Mouse (Mus musculus) embryonic fibroblast, embryonic 13.5 days (primary cell): ENCODE results near the gene Pkd1l3. TPM values are rescaled to one million over a fixed set of nuclear protein-coding genes. Genes with fewer than 3 reads are reported as not detected.

Source experiments
- H3K27ac ChIP-seq: 2 replicates; pipeline ENCODE4 v1.5.1; 2012; ENCODE audit warnings: low read length, control low read depth, inconsistent platforms; ENCODE audit not compliant: insufficient read depth
- H3K4me1 ChIP-seq: 2 replicates; pipeline ENCODE4 v1.6.1; 2011; ENCODE audit warnings: low read length; ENCODE audit not compliant: control insufficient read depth, insufficient read depth
- H3K4me3 ChIP-seq: 2 replicates; pipeline ENCODE4 v1.5.1; 2011; ENCODE audit warnings: mild to moderate bottlenecking, control low read depth, low read length; ENCODE audit not compliant: insufficient read depth
- CTCF ChIP-seq: IDR thresholded peaks from 2 replicates; pipeline ENCODE4 v1.5.1; 2011; ENCODE audit warnings: mild to moderate bottlenecking, control low read depth, low read length, moderate library complexity, borderline replicate concordance; ENCODE audit not compliant: insufficient read depth
- POLR2A ChIP-seq: IDR thresholded peaks from 2 replicates; pipeline ENCODE4 v1.6.1; 2011; ENCODE audit warnings: low read depth, mild to moderate bottlenecking, control low read depth, low read length, moderate library complexity
- polyA plus RNA-seq: library from polyadenylated mRNA; stranded (reverse); fragments of >200 nt; gene quantifications from 2 replicates; pipeline ENCODE4 v1.2.4, GENCODE M21; 2011; ENCODE audit warnings: low read depth; ENCODE audit not compliant: missing spikeins, insufficient read length

Pkd1l3 gene
- polyA plus RNA-seq: not detected in 2 replicates

DNA sequence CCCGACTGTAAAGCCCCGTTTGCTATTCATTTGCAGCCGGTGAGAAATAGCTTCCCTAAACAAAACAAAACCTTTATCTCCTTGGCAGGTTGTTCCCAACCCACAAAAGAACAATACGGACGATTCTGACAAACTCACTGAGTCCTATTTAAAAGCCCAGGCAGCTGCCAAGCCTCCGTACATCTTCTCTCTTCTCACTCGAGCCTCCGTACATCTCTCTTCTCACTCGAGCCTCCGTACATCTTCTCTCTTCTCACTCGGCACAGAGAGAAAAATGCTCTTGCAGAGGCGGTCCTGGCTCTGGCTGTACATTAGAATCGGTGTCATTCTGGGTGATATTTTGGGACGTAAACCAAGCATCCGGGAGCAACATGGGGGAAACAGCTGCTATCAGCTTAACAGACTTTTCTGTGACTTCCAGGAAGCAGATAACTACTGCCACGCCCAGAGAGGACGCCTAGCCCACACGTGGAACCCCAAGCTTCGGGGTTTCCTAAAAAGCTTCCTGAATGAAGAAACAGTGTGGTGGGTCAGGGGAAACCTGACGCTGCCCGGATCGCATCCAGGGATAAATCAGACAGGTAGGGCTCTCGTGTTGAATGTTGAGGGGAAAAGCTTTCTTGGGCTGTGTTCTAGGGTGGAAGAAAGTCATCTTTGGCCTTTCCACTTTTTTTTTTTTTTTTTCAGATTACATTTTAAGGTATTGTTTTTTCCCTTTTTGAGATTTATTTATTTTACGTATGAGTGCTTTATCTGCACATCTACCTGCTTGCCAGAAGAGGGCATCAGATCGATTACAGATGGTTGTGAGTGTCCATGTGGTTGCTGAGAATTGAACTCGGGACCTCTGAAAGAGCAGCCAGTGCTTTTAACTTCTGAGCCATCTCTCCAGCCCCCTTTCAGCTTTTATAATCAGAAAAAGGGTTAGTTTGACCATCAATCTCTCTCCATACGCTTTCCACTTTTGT, at the start of gene Pkd1l3:
Gene Pkd1l3 (plus strand): TSS at position 275 of the 968 bp plus-strand sequence.
- H3K4me3 ChIP-seq: no peak within 1 kb of the TSS
- H3K4me1 ChIP-seq: no peaks in the 10 kb centered on the region
- TF ChIP-seq CTCF: no peak
- no peak for TF ChIP-seq POLR2A
- H3K27ac ChIP-seq: no peak within 1 kb of the TSS

- no peak for TF ChIP-seq CTCF
- peaks cover 3% of the 10 kb centered on the region; the same call in 1 of the 2 replicates for H3K4me1 ChIP-seq
- H3K4me3 ChIP-seq: peak overlapping the region; percentile 91
- H3K27ac ChIP-seq: peak overlapping the region; percentile 81
These were observed 49.6 kb upstream of the Pkd1l3 start for GRCm38 (mm10) chr8:109564766-109565165.

DNA sequence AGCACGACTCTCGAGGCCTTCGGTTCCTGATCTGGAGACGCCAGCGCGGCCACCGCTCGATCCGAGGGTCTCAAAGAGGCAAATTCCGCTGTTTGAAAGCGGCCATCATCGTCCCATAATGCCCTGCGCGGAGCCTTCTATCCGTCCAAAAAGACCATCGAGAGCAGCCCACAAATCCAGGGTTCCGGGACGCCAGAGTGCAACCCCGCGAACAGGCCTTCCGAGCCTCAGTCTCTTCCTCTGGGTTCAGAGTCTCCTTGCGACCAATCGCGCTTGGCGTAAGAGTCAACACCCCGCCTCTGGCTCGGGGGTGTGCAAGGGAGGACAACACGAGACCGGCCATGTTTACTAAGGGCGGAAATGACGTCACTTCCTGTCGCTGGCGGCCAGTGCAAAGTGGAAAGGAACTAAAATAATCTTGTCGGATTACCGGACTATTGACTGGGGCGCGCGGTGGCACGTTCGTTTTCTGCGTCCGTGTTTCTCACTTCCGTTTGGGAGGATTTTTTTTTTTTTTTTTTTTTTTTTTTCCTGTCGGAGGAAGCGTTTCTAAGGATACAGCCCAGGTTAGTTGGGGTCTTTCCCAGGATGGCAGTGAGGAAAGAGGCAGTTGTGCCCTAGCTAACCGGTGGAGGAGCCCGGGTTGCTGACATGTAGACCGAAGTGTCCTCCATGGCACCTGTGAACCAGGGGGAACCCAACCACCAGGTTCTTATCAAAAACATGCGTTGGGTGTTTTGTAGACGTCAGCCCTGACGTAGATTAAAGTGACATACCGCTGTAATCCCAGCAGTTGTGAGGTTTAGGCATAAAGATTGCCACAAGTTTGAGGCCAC, 48.6 kb upstream of the Pkd1l3 start, which contains the start of the genes Dhx38 and Txnl4b:
Gene Dhx38 (minus strand): TSS at position 364 of the 836 bp plus-strand sequence.
Gene Txnl4b (plus strand): TSS at position 395 of the 836 bp plus-strand sequence.
- Histone ChIP-seq H3K4me3 (peak within 1 kb of the TSS; percentile 91), H3K4me1 (peaks cover 3% of the 10 kb centered on the region; the same call in 1 of the 2 replicates), H3K27ac (peak within 1 kb of the TSS; percentile 81)
- TF ChIP-seq POLR2A (peak; percentile 66; the same call in 1 of the 2 replicates), CTCF (no peak)

DNA sequence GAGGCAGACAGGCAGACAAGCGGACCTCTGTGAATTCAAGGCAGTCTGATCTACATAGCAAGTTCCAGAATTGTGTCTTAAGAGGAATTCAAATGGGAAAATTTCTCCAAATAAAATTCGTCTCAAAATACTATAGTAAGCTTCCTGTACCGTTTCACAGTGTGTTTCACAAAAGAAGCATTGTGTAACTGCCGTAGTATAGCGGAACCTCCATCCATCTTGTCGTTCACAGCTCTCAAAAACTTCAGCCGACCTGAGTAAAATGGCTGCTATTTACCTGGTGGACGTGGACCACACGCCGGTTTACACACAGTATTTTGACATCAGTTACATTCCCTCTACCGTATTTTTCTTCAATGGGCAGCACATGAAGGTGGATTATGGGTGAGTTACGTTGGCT, 43.2 kb upstream of the Pkd1l3 start:
- Histone ChIP-seq H3K27ac (no peak overlapping the region), H3K4me3 (no peak overlapping the region), H3K4me1 (no peaks in the 10 kb centered on the region)
- no peak for TF ChIP-seq CTCF
- no peak for TF ChIP-seq POLR2A

- Histone ChIP-seq H3K27ac (no peak overlapping the region), H3K4me3 (no peak overlapping the region), H3K4me1 (no peaks in the 10 kb centered on the region)
- no peak for TF ChIP-seq POLR2A
- TF ChIP-seq CTCF: no peak
These were observed 38.0 kb upstream of the Pkd1l3 start for GRCm38 (mm10) chr8:109576311-109576710.

DNA sequence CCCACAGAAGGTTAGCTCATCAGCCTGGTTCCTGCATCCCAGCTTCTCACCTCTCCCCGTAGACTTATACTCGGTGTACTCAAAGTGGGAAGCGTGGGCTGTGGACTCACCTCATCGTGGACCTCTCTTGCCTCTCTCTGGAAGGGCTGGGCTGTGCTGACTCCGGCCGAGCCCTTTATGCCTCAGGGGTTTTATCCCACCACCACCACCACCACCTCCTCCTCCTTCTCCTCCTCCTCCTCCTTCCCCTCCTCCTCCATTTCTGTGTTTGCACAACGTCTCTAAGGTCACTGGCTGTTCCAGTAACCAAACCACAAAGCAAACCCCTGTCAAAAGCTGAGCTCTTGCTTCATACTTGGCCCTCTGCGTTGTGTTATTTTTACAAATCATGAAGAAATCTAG, 35.4 kb upstream of the Pkd1l3 start, which contains the start of gene Hp:
Gene Hp (minus strand): TSS at position 273 of the 402 bp plus-strand sequence.
- TF ChIP-seq CTCF: no peak
- TF ChIP-seq POLR2A: no peak

DNA sequence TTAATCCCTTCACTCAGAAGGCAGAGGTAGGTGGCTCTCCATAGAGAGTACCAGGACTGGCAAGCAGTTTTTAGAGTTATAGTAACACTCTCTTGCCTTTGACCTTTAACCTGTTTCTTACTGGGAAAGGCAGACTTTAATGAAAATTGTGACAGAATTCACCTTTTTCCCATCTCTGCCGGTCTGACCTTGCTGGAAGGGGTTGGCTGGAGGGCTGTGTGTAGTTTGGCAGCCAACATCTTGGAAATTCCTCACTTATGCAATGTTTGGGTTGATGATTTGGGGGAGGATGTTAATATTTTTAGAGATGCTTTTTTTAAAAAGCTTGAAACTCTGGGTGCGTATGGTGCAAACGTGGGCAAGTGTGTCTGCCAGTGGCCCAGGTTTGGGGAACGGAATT, 30.0 kb upstream of the Pkd1l3 start:
- Histone ChIP-seq H3K4me1 (no peaks in the 10 kb centered on the region), H3K4me3 (no peak overlapping the region), H3K27ac (no peak overlapping the region)
- TF ChIP-seq POLR2A (no peak), CTCF (no peak)

More for the DNA sequence above, 35.4 kb upstream of the Pkd1l3 start, which contains the start of gene Hp:
- Histone ChIP-seq H3K4me3 (no peak within 1 kb of the TSS), H3K4me1 (no peaks in the 10 kb centered on the region), H3K27ac (no peak within 1 kb of the TSS)

DNA sequence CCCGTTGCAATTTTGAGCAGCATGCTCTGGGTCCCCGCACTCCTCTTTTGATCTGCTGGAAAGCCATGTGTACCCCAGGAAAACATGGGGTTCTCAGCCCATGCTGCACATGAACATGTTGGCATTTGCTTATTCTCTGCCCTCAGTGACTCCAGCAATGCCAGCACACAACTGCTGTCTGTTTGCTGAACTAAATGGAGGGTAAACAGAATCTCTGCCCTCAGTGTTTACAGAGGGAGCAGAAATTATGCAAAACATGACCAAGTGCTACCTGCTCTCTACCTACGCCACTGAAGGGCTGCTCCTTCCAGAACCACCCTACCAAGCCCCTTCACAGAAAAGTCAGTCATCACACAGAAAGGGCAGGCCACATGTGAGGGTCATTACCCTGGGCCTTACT, 29.5 kb upstream of the Pkd1l3 start:
- Histone ChIP-seq H3K27ac (no peak overlapping the region), H3K4me3 (no peak overlapping the region), H3K4me1 (no peaks in the 10 kb centered on the region)
- TF ChIP-seq CTCF: no peak
- TF ChIP-seq POLR2A: no peak

- Histone ChIP-seq H3K4me3 (no peak overlapping the region), H3K4me1 (no peaks in the 10 kb centered on the region), H3K27ac (no peak overlapping the region)
- TF ChIP-seq POLR2A (no peak), CTCF (no peak)
These were observed 28.7 kb upstream of the Pkd1l3 start for GRCm38 (mm10) chr8:109585652-109586051.

DNA sequence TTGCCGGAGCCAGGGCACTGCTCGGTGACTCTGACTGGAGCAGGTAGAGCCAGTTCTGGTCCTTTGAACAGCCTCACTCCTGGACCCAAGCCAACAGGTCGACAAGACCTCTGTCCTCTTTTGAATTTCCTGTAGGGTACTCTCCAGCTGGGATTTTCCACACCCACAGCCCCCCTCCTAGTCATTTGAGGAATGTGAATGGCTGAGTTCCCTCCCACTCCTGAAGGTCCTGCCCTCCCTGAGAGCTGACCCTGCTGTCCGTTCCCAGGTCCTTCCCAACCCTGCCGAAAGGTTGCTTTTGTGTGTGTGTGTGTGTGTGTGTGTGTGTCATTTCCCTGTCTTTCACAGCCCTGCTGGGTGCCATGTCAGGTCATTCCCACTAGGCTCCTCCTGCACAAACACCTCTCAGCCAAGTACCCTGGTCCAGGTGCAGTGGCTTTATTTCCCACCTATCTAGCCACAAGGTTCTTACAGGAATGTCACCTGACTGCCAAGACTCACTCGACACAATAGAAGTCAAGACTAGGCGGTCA, 27.3 kb upstream of the Pkd1l3 start:
- no peak overlapping the region for H3K4me3 ChIP-seq
- no peaks in the 10 kb centered on the region for H3K4me1 ChIP-seq
- H3K27ac ChIP-seq: no peak overlapping the region
- no peak for TF ChIP-seq CTCF
- TF ChIP-seq POLR2A: no peak
